Mouse (Mus musculus) CH12.LX (cell line): ENCODE measurements around the gene Selenok.

Experiments used
- CTCF ChIP-seq, 2 experiments: IDR thresholded peaks in 1 of 2; conservative IDR thresholded peaks in 1 of 2; 2 replicates each; pipeline ENCODE4 v1.5.1; 2011 to 2012; ENCODE audit warnings: low read depth in 2 of 2, low read length in 2 of 2, improper control_type of control experiment in 1 of 2, inconsistent platforms in 1 of 2, mild to moderate bottlenecking in 1 of 2, moderate library complexity in 1 of 2
- E2F4 ChIP-seq: IDR thresholded peaks from 2 replicates; pipeline ENCODE4 v1.6.1; 2011; ENCODE audit warnings: low read depth, low read length, improper control_type of control experiment; ENCODE audit not compliant: insufficient replicate concordance
- EP300 ChIP-seq: IDR thresholded peaks from 2 replicates; pipeline ENCODE4 v1.6.1; 2011; ENCODE audit warnings: low read length, improper control_type of control experiment
- HCFC1 ChIP-seq: IDR thresholded peaks from 2 replicates; pipeline ENCODE4 v1.6.1; 2012; ENCODE audit warnings: low read depth, mild to moderate bottlenecking, inconsistent platforms, low read length, improper control_type of control experiment
- MXI1 ChIP-seq: IDR thresholded peaks from 2 replicates; pipeline ENCODE4 v1.6.1; 2011; ENCODE audit warnings: mild to moderate bottlenecking, low read depth, low read length, improper control_type of control experiment
- SMC3 ChIP-seq: IDR thresholded peaks from 2 replicates; pipeline ENCODE4 v1.6.1; 2011; ENCODE audit warnings: low read depth, low read length, improper control_type of control experiment
- TCF12 ChIP-seq: IDR thresholded peaks from 2 replicates; pipeline ENCODE4 v1.6.1; 2014; ENCODE audit warnings: low read depth, mild to moderate bottlenecking, inconsistent platforms, low read length, improper control_type of control experiment
- UBTF ChIP-seq: IDR thresholded peaks from 2 replicates; pipeline ENCODE4 v1.6.1; 2012; ENCODE audit warnings: low read depth, mild to moderate bottlenecking, inconsistent platforms, low read length, improper control_type of control experiment, moderate library complexity
- USF2 ChIP-seq: conservative IDR thresholded peaks from 2 replicates; pipeline ENCODE4 v1.6.1; 2011; ENCODE audit warnings: low read depth, low read length, improper control_type of control experiment

DNA sequence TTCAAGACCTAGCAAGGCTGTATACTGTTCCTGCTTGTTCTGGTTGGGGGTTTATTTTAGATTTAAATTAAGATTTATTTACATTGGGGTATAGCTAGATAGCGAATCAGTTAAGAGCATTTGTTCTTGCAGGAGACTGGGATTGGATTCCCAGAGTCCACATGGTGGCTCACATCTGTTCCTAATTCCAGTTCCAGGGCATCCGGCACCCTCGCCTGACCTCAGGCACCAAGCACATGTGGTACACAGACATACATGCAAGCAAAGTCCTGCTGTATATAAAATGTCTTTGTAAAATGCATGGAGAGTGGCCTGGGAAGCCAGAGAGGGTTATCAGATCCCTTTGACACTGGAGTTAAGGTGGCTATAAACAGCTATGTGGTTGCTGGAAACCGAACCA is 26.9 kb downstream of the Selenok start:
- TF ChIP-seq MXI1 (no peak), SMC3 (no peak), EP300 (no peak), TCF12 (no peak), HCFC1 (no peak), CTCF (conservative IDR thresholded peaks at IDR 0.05 in 1 of 2, IDR thresholded peaks at IDR 0.05 in 1 of 2; ENCODE audit: low read depth in 2 of 2, low read length in 2 of 2) (no peak), E2F4 (no peak), USF2 (no peak), UBTF (no peak)
